Mouse (Mus musculus) ovary, postnatal 14 days (tissue): ENCODE data around the gene Slc25a20.
"Not testable (repeated sequence)": the region's sequence is repeated elsewhere in the genome, so short reads cannot be mapped to it uniquely, and the experiment has no call there.

Source experiments
- DNase-seq: peaks from one replicate; pipeline ENCODE4 v3.0.0; 2022; ENCODE audit warnings: low spot score

The Slc25a20 gene

GRCm38 (mm10) chr9:108661677-108662612 lies at the start of gene Slc25a20:
Slc25a20 (plus strand) TSS chr9:108662088.
- peak; percentile 68 for DNase-seq

GRCm38 (mm10) chr9:108617301-108617700 lies 44.6 kb upstream of the Slc25a20 start:
- DNase-seq = no peak

GRCm38 (mm10) chr9:108626498-108626897 lies 35.4 kb upstream of the Slc25a20 start:
- DNase-seq = no peak

GRCm38 (mm10) chr9:108628141-108628540 lies 33.7 kb upstream of the Slc25a20 start:
- no peak for DNase-seq

- no peak for DNase-seq
Measured at GRCm38 (mm10) chr9:108630683-108631082, 31.2 kb upstream of the Slc25a20 start.

- no peak for DNase-seq
Measured at GRCm38 (mm10) chr9:108631631-108632256, 30.1 kb upstream of the Slc25a20 start.

- DNase-seq = no peak
Measured at GRCm38 (mm10) chr9:108632375-108632774, 29.5 kb upstream of the Slc25a20 start.

- no peak for DNase-seq
Measured at GRCm38 (mm10) chr9:108633846-108634245, 28.0 kb upstream of the Slc25a20 start.

GRCm38 (mm10) chr9:108635415-108635814 lies 26.5 kb upstream of the Slc25a20 start:
- no peak for DNase-seq

GRCm38 (mm10) chr9:108639825-108640224 lies 22.1 kb upstream of the Slc25a20 start:
- DNase-seq = no peak

- DNase-seq = no peak
Measured at GRCm38 (mm10) chr9:108648166-108648565, 13.7 kb upstream of the Slc25a20 start.

- peak; percentile 89 for DNase-seq
Measured at GRCm38 (mm10) chr9:108648611-108649560, 13.0 kb upstream of the Slc25a20 start, which contains the start of gene Arih2. Arih2 (minus strand) TSS chr9:108649386.

- DNase-seq = no peak
Measured at GRCm38 (mm10) chr9:108649561-108650440, 12.1 kb upstream of the Slc25a20 start.

GRCm38 (mm10) chr9:108654566-108655464 lies 7.1 kb upstream of the Slc25a20 start:
- DNase-seq = no peak

GRCm38 (mm10) chr9:108655865-108656264 lies 6.0 kb upstream of the Slc25a20 start:
- DNase-seq = not testable (repeated sequence)

- no peak for DNase-seq
Measured at GRCm38 (mm10) chr9:108662660-108663059, 772 bp downstream of the Slc25a20 start.

- no peak for DNase-seq
Measured at GRCm38 (mm10) chr9:108669875-108670274, 8.0 kb downstream of the Slc25a20 start.

- no peak for DNase-seq
Measured at GRCm38 (mm10) chr9:108673151-108673550, 11.3 kb downstream of the Slc25a20 start.

- no peak for DNase-seq
Measured at GRCm38 (mm10) chr9:108680026-108680425, 18.1 kb downstream of the Slc25a20 start.

- no peak for DNase-seq
Measured at GRCm38 (mm10) chr9:108686475-108686887, 24.6 kb downstream of the Slc25a20 start.
